Mouse (Mus musculus) megakaryocyte, embryonic 14.5 days (primary cell): ENCODE data around the gene Pygl.

ENCODE experiments used
- FLI1 ChIP-seq: IDR thresholded peaks from 2 replicates; pipeline ENCODE4 v1.6.1; 2012; ENCODE audit warnings: low read length, inconsistent platforms, mixed read lengths
- GATA1 ChIP-seq: IDR thresholded peaks from 3 replicates; pipeline ENCODE4 v1.6.1; 2012; ENCODE audit warnings: mixed read lengths, low read length, inconsistent platforms, borderline replicate concordance

DNA sequence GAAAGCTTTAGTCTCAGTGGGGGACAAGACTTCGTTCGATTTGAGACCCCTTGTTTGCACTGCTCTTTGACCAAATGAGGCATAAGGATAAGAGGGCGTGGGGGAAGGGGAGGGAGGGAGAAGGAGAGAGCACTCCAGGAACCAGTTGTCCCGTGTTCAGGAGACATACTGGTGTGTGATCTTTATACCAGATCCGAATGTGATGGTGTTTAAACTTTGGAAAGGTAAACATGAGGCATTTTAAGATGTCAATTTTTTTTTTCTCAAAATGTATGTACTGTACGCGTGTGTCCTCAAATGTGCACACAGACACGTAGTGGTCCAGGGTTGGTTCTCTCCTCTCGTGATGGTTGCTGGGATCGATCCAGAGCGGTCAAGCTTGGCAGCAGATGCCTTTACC, 3.1 kb downstream of the Pygl start:
- no peak for TF ChIP-seq FLI1
- TF ChIP-seq GATA1 = no peak
